Mouse (Mus musculus) liver, embryonic 11.5 days (tissue): ENCODE data around the gene Hnf4a. TPM values are rescaled to one million over a fixed set of nuclear protein-coding genes. Genes with fewer than 3 reads are reported as not detected.

Experiments used
- ATAC-seq: fragments of 200-750 bp; cut with Nextera tagmentation; replicated peaks from 2 replicates; pipeline ENCODE4 v1.8.0; 2017; ENCODE audit warnings: moderate number of reproducible peaks, mild to moderate bottlenecking, moderate TSS enrichment, moderate library complexity; ENCODE audit not compliant: low FRiP score
- DNase-seq: peaks from one replicate; pipeline ENCODE4 v3.0.0-alpha.2; 2017; ENCODE audit warnings: low spot score
- H3K27ac ChIP-seq: fragments of 300-500 bp; sonication (generic); 2 replicates; pipeline ENCODE4 v1.5.1; 2014; ENCODE audit warnings: mild to moderate bottlenecking, low read depth, low read length, control low read depth
- H3K27me3 ChIP-seq: fragments of 300-500 bp; sonication (generic); replicated peaks from 2 replicates; pipeline ENCODE4 v1.6.1; 2014; ENCODE audit warnings: low read length, mixed read lengths; ENCODE audit not compliant: control insufficient read depth, insufficient read depth
- H3K36me3 ChIP-seq: fragments of 300-500 bp; sonication (generic); 2 replicates; pipeline ENCODE4 v1.6.1; 2014; ENCODE audit warnings: mild to moderate bottlenecking, low read length, moderate library complexity, mixed read lengths; ENCODE audit not compliant: control insufficient read depth, insufficient read depth
- H3K4me1 ChIP-seq: fragments of 300-500 bp; sonication (generic); replicated peaks from 2 replicates; pipeline ENCODE4 v1.6.1; 2014; ENCODE audit warnings: low read length, mixed read lengths; ENCODE audit not compliant: control insufficient read depth, insufficient read depth
- H3K4me2 ChIP-seq: fragments of 300-500 bp; sonication (generic); 2 replicates; pipeline ENCODE4 v1.6.1; 2014; ENCODE audit warnings: mild to moderate bottlenecking, control low read depth, moderate library complexity
- H3K4me3 ChIP-seq: fragments of 300-500 bp; sonication (generic); 2 replicates; pipeline ENCODE4 v1.5.1; 2014; ENCODE audit warnings: low read depth, low read length, control low read depth
- H3K9ac ChIP-seq: fragments of 300-500 bp; sonication (generic); 2 replicates; pipeline ENCODE4 v1.6.1; 2014; ENCODE audit warnings: low read depth, low read length, control low read depth
- H3K9me3 ChIP-seq: fragments of 300-500 bp; sonication (generic); 2 replicates; pipeline ENCODE4 v1.6.1; 2016; ENCODE audit warnings: low read length, inconsistent platforms, mixed read lengths; ENCODE audit not compliant: control insufficient read depth
- WGBS: fragments of 180-500 bp; shearing (Covaris S2); extraction: QIAGEN DNeasy Blood & Tissue Kit; methylation state at CpG from one replicate; pipeline ENCODE4 v1.1.7; 2014; 5-methylcytosine and 5-hydroxymethylcytosine counted together
- polyA plus RNA-seq: library from polyadenylated mRNA; unstranded; fragments of >200 nt; fragmentation: Nextera tagmentation; extraction: Ambion mirVana; gene quantifications from 2 replicates; pipeline ENCODE4 v1.2.1, GENCODE M21; 2014

Gene Hnf4a
- polyA plus RNA-seq, 1 experiment from 2014 or later, result 18.9 TPM

DNA sequence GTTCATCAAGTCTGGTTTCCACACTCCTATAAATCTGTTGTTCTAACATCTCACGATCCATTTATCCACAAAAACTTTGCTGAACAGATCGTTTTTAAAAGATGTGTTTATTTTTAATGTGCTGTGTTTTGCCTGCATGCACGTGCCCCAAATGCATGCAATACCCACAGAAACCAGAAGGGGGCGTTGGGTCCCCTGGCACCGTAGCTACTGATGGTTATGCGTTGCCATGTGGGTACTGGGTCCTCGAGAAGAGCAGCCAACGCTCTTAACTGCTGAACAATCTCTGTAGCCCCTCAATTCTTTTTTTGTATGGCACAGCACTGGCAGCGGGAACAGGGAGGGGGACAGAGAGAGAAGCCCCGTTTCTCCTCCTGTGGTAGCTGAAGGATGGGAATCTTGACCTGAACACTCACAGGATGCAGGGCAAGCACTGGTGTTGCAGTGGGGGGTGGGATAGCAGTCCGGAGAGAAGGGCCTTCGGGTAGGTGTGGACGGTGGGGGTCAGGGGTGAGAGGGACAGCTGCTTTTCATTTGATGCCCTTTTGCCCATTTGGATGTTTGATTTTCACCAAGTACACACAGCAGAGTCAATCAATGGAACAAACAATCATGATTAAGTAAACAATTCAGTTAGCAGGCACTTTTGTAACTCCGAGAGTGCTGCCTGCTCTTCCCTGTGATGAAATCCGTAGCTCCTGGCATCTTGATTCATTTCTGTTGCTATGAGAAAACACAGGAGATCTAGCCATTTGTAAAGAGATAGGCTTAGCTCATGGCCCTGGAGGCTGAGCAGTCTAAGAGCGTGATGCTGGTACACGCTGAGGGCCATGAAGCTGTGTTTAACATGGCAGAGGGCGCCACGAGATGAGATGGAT lies 80.0 kb downstream of the Hnf4a start:
- Histone ChIP-seq H3K9me3 (no peaks in the 10 kb centered on the region), H3K27ac (peak overlapping the region; percentile 4; the same call in 1 of the 2 replicates), H3K27me3 (no peaks in the 10 kb centered on the region), H3K4me2 (peak overlapping the region; percentile 10; the same call in 1 of the 2 replicates), H3K36me3 (no peaks in the 10 kb centered on the region), H3K4me1 (peaks cover 2% of the 10 kb centered on the region), H3K9ac (no peak overlapping the region), H3K4me3 (no peak overlapping the region)
- ATAC-seq (peak; percentile 57), DNase-seq (peak; percentile 59)
- WGBS, result 41% methylated on average over 19 of the region's 19 CpGs

GRCm38 (mm10) chr2:163587506-163587905 lies 80.9 kb downstream of the Hnf4a start:
- Histone ChIP-seq H3K9me3 (no peaks in the 10 kb centered on the region), H3K9ac (no peak overlapping the region), H3K27ac (no peak overlapping the region), H3K4me1 (peaks cover 2% of the 10 kb centered on the region), H3K36me3 (no peaks in the 10 kb centered on the region), H3K27me3 (no peaks in the 10 kb centered on the region), H3K4me2 (no peak overlapping the region), H3K4me3 (no peak overlapping the region)
- WGBS, result 49% methylated on average over 5 of the region's 5 CpGs
- no peak for DNase-seq
- no peak for ATAC-seq

DNA sequence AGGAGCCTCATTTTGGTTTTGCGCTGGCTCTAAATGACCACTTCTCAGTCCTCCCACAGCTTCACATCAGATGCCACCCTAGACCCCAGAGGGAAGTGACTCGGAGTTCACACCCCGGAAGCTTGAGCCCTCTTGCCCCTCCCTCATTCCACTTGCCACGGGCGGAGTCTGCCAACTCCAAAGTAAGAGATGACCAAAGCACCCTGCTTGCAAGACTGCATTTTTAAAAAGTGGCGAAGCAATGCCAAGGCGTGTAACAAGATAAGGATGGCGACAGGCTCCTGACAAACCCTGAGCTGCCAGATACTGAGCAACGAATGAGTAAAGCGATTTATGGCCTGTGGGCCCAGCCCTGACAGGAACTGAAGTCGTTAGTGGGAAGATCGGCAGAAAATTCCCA lies 83.6 kb downstream of the Hnf4a start:
- peak overlapping the region; percentile 13; the same call in 1 of the 2 replicates for H3K27ac ChIP-seq
- H3K9me3 ChIP-seq, result no peaks in the 10 kb centered on the region
- no peak overlapping the region for H3K4me3 ChIP-seq
- no peaks in the 10 kb centered on the region for H3K27me3 ChIP-seq
- no peak overlapping the region for H3K9ac ChIP-seq
- no peaks in the 10 kb centered on the region for H3K36me3 ChIP-seq
- no peak for DNase-seq
- H3K4me2 ChIP-seq, result no peak overlapping the region
- ATAC-seq, result no peak
- peaks cover 12% of the 10 kb centered on the region for H3K4me1 ChIP-seq
- 45% methylated on average over 12 of the region's 12 CpGs for WGBS

DNA sequence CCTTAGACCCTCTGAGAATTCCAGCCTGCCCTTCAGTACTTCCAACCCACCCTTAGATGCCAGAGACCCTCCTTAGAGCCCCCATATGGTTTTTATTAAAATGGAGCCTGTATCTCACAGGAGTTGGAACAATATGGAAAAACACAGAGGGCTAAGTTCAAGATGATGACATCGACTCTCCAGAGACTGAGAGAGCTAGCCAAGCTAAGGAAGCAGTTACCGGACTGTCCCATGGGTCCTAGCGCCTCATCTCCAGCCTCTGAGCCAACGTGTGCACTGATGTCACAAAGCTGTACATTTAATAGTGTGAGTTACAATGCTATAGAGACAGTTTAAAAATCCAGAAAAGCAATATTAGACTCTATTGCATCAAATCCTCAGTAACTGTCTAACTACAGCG lies 84.4 kb downstream of the Hnf4a start:
- Histone ChIP-seq H3K27me3 (no peaks in the 10 kb centered on the region), H3K4me1 (peaks cover 13% of the 10 kb centered on the region), H3K4me3 (no peak overlapping the region), H3K36me3 (no peaks in the 10 kb centered on the region), H3K27ac (no peak overlapping the region), H3K4me2 (no peak overlapping the region), H3K9ac (no peak overlapping the region), H3K9me3 (no peaks in the 10 kb centered on the region)
- no peak for ATAC-seq
- WGBS, result 77% methylated on average over 5 of the region's 5 CpGs
- no peak for DNase-seq

DNA sequence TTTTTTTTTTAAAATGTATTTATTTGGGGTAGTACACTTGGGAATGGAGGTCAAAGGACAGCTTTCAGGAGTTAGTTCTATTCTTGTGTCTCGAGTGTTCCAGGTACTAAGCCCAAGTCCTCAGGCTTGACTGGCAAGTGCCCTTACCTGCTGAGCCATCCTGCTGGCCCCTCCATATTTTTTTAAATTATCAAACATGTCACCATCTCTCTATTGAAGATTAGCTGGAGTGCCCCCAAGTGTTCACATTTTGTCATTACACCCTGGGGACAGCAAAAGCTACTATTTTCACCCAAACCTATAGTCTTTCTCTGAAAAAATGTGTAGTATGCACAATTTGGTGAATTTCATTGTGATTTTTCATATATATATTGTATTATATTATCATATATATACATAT lies 85.5 kb downstream of the Hnf4a start:
- H3K27me3 ChIP-seq, result no peaks in the 10 kb centered on the region
- no peak overlapping the region for H3K4me3 ChIP-seq
- DNase-seq (no peak), ATAC-seq (no peak)
- H3K27ac ChIP-seq, result no peak overlapping the region
- no peak overlapping the region for H3K9ac ChIP-seq
- H3K9me3 ChIP-seq, result no peaks in the 10 kb centered on the region
- WGBS, result 63% methylated on average over 1 of the region's 1 CpGs
- no peaks in the 10 kb centered on the region for H3K36me3 ChIP-seq
- H3K4me1 ChIP-seq, result peaks cover 13% of the 10 kb centered on the region
- H3K4me2 ChIP-seq, result no peak overlapping the region

- ATAC-seq, result no peak
Observed at GRCm38 (mm10) chr2:163593636-163594282, 87.2 kb downstream of the Hnf4a start.

GRCm38 (mm10) chr2:163595119-163595518 lies 88.5 kb downstream of the Hnf4a start:
- peaks cover 24% of the 10 kb centered on the region for H3K4me1 ChIP-seq
- no peak overlapping the region for H3K4me2 ChIP-seq
- H3K4me3 ChIP-seq, result no peak overlapping the region
- H3K27ac ChIP-seq, result peak overlapping the region; percentile 19
- DNase-seq (no peak), ATAC-seq (no peak)
- no peaks in the 10 kb centered on the region for H3K9me3 ChIP-seq
- WGBS, result 22% methylated on average over 2 of the region's 2 CpGs
- no peaks in the 10 kb centered on the region for H3K27me3 ChIP-seq
- no peak overlapping the region for H3K9ac ChIP-seq
- H3K36me3 ChIP-seq, result no peaks in the 10 kb centered on the region

More at GRCm38 (mm10) chr2:163593636-163594282, 87.2 kb downstream of the Hnf4a start:
- Histone ChIP-seq H3K36me3 (no peaks in the 10 kb centered on the region), H3K27ac (no peak overlapping the region), H3K9ac (no peak overlapping the region), H3K4me3 (no peak overlapping the region), H3K4me1 (peaks cover 24% of the 10 kb centered on the region), H3K9me3 (no peaks in the 10 kb centered on the region), H3K4me2 (no peak overlapping the region), H3K27me3 (no peaks in the 10 kb centered on the region)
- DNase-seq, result no peak
- WGBS, result 84% methylated on average over 10 of the region's 10 CpGs

GRCm38 (mm10) chr2:163596057-163596872 lies 89.7 kb downstream of the Hnf4a start:
- Histone ChIP-seq H3K4me3 (no peak overlapping the region), H3K9me3 (no peaks in the 10 kb centered on the region), H3K4me1 (peaks cover 21% of the 10 kb centered on the region), H3K27ac (peak overlapping the region; percentile 13; the same call in 1 of the 2 replicates), H3K4me2 (no peak overlapping the region), H3K36me3 (no peaks in the 10 kb centered on the region), H3K27me3 (no peaks in the 10 kb centered on the region), H3K9ac (no peak overlapping the region)
- 66% methylated on average over 13 of the region's 13 CpGs for WGBS
- no peak for DNase-seq
- no peak for ATAC-seq
